Mouse (Mus musculus): ENCODE measurements around the gene Slc25a38.
A peak's percentile ranks its signal among the peaks of the same experiment; 100 is the strongest.

Gene Slc25a38

GRCm38 (mm10) chr9:120110211-120111018 lies at the start of gene Slc25a38:
Gene Slc25a38, plus strand, starts transcription at chr9:120110374.
- peak; percentile 96 for DNase-seq (ENCODE audit: low read depth, low spot score)

- DNase-seq (ENCODE audit: low read depth, low spot score), result no peak
Measured at GRCm38 (mm10) chr9:120064317-120064716, 45.9 kb upstream of the Slc25a38 start.

- DNase-seq (ENCODE audit: low read depth, low spot score), result no peak
Measured at GRCm38 (mm10) chr9:120067609-120068008, 42.6 kb upstream of the Slc25a38 start.

GRCm38 (mm10) chr9:120068047-120068446 lies 42.1 kb upstream of the Slc25a38 start:
- no peak for DNase-seq (ENCODE audit: low read depth, low spot score)

- no peak for DNase-seq (ENCODE audit: low read depth, low spot score)
Measured at GRCm38 (mm10) chr9:120069779-120070178, 40.4 kb upstream of the Slc25a38 start, which contains the start of gene Cx3cr1. Gene Cx3cr1, minus strand, starts transcription at chr9:120069879.

GRCm38 (mm10) chr9:120071251-120071650 lies 38.9 kb upstream of the Slc25a38 start:
- DNase-seq (ENCODE audit: low read depth, low spot score), result no peak

GRCm38 (mm10) chr9:120073169-120073568 lies 37.0 kb upstream of the Slc25a38 start:
- DNase-seq (ENCODE audit: low read depth, low spot score), result peak; percentile 62

- DNase-seq (ENCODE audit: low read depth, low spot score), result no peak
Measured at GRCm38 (mm10) chr9:120074516-120074915, 35.7 kb upstream of the Slc25a38 start.

GRCm38 (mm10) chr9:120078241-120078640 lies 31.9 kb upstream of the Slc25a38 start:
- no peak for DNase-seq (ENCODE audit: low read depth, low spot score)

GRCm38 (mm10) chr9:120079901-120080300 lies 30.3 kb upstream of the Slc25a38 start:
- DNase-seq (ENCODE audit: low read depth, low spot score), result no peak

GRCm38 (mm10) chr9:120080546-120081108 lies 29.5 kb upstream of the Slc25a38 start:
- peak; percentile 62 for DNase-seq (ENCODE audit: low read depth, low spot score)

- peak; percentile 82 for DNase-seq (ENCODE audit: low read depth, low spot score)
Measured at GRCm38 (mm10) chr9:120081247-120081646, 28.9 kb upstream of the Slc25a38 start.

GRCm38 (mm10) chr9:120081967-120082366 lies 28.2 kb upstream of the Slc25a38 start:
- no peak for DNase-seq (ENCODE audit: low read depth, low spot score)

GRCm38 (mm10) chr9:120082691-120083090 lies 27.5 kb upstream of the Slc25a38 start:
- DNase-seq (ENCODE audit: low read depth, low spot score), result no peak

- no peak for DNase-seq (ENCODE audit: low read depth, low spot score)
Measured at GRCm38 (mm10) chr9:120083158-120083894, 26.8 kb upstream of the Slc25a38 start.

GRCm38 (mm10) chr9:120084406-120084805 lies 25.8 kb upstream of the Slc25a38 start:
- DNase-seq (ENCODE audit: low read depth, low spot score), result no peak

- DNase-seq (ENCODE audit: low read depth, low spot score), result peak; percentile 61
Measured at GRCm38 (mm10) chr9:120089125-120089524, 21.0 kb upstream of the Slc25a38 start.

GRCm38 (mm10) chr9:120091086-120091485 lies 19.1 kb upstream of the Slc25a38 start:
- DNase-seq (ENCODE audit: low read depth, low spot score), result no peak

GRCm38 (mm10) chr9:120091696-120092238 lies 18.4 kb upstream of the Slc25a38 start, which contains the start of gene Ccr8:
Gene Ccr8, plus strand, starts transcription at chr9:120092114.
- no peak for DNase-seq (ENCODE audit: low read depth, low spot score)

GRCm38 (mm10) chr9:120093701-120094100 lies 16.5 kb upstream of the Slc25a38 start:
- no peak for DNase-seq (ENCODE audit: low read depth, low spot score)

- no peak for DNase-seq (ENCODE audit: low read depth, low spot score)
Measured at GRCm38 (mm10) chr9:120095886-120096285, 14.3 kb upstream of the Slc25a38 start.

GRCm38 (mm10) chr9:120098682-120099081 lies 11.5 kb upstream of the Slc25a38 start:
- peak; percentile 82 for DNase-seq (ENCODE audit: low read depth, low spot score)
